Mouse (Mus musculus): Measurements from ENCODE around the gene Lamc1. TPM values are rescaled to one million over a fixed set of nuclear protein-coding genes. Genes with fewer than 3 reads are reported as not detected.

The Lamc1 gene
- total and polyA plus RNA-seq, 2 experiments, result 8.1 to 11.5 TPM

GRCm38 (mm10) chr1:153191943-153192329 lies 140.7 kb downstream of the Lamc1 start:
- Histone ChIP-seq H3K27ac (replicated peaks; ENCODE audit: insufficient read depth, low read depth, low read length) (no peak overlapping the region), H3K36me3 (ENCODE audit: control insufficient read depth, insufficient read depth, low read length) (no peaks in the 10 kb centered on the region), H3K79me2 (ENCODE audit: control insufficient read depth, insufficient read depth, low read length) (no peaks in the 10 kb centered on the region), H3K9ac (ENCODE audit: low read depth, low read length) (no peak overlapping the region), H3K27me3 (ENCODE audit: control insufficient read depth, insufficient read depth, low read length) (no peaks in the 10 kb centered on the region), H3K4me1 (ENCODE audit: control insufficient read depth, insufficient read depth, low read length) (no peaks in the 10 kb centered on the region), H3K4me3 (ENCODE audit: insufficient read depth, low read depth, low read length) (no peak overlapping the region)
- no peak for DNase-seq (ENCODE audit: extremely low read depth, low read depth, low spot score)
- TF ChIP-seq CTCF (IDR thresholded peaks at IDR 0.05; ENCODE audit: low read depth, low read length) (no peak), POLR2A (IDR thresholded peaks at IDR 0.05; ENCODE audit: extremely low read depth, insufficient read depth, low read length) (no peak)
- 55% methylated on average over 5 of the region's 5 CpGs for WGBS

GRCm38 (mm10) chr1:153191237-153191942 lies 141.2 kb downstream of the Lamc1 start:
- Histone ChIP-seq H3K27ac (replicated peaks; ENCODE audit: insufficient read depth, low read depth, low read length) (no peak overlapping the region), H3K36me3 (ENCODE audit: control insufficient read depth, insufficient read depth, low read length) (no peaks in the 10 kb centered on the region), H3K4me1 (ENCODE audit: control insufficient read depth, insufficient read depth, low read length) (no peaks in the 10 kb centered on the region), H3K4me3 (ENCODE audit: insufficient read depth, low read depth, low read length) (no peak overlapping the region), H3K79me2 (ENCODE audit: control insufficient read depth, insufficient read depth, low read length) (no peaks in the 10 kb centered on the region), H3K9ac (ENCODE audit: low read depth, low read length) (no peak overlapping the region), H3K27me3 (ENCODE audit: control insufficient read depth, insufficient read depth, low read length) (peaks cover 1% of the 10 kb centered on the region; the same call in 1 of the 2 replicates)
- no peak for TF ChIP-seq CTCF (IDR thresholded peaks at IDR 0.05; ENCODE audit: low read depth, low read length)
- no peak for TF ChIP-seq POLR2A (IDR thresholded peaks at IDR 0.05; ENCODE audit: extremely low read depth, insufficient read depth, low read length)
- 94% methylated on average over 15 of the region's 15 CpGs for WGBS
- DNase-seq (ENCODE audit: extremely low read depth, low read depth, low spot score), result no peak

GRCm38 (mm10) chr1:153188081-153188480 lies 144.5 kb downstream of the Lamc1 start:
- no peak overlapping the region for H3K9ac ChIP-seq (ENCODE audit: low read depth, low read length)
- DNase-seq (ENCODE audit: extremely low read depth, low read depth, low spot score), result no peak
- H3K79me2 ChIP-seq (ENCODE audit: control insufficient read depth, insufficient read depth, low read length), result no peaks in the 10 kb centered on the region
- peaks cover 12% of the 10 kb centered on the region for H3K27me3 ChIP-seq (ENCODE audit: control insufficient read depth, insufficient read depth, low read length)
- H3K36me3 ChIP-seq (ENCODE audit: control insufficient read depth, insufficient read depth, low read length), result no peaks in the 10 kb centered on the region
- TF ChIP-seq CTCF (IDR thresholded peaks at IDR 0.05; ENCODE audit: low read depth, low read length) (no peak), POLR2A (IDR thresholded peaks at IDR 0.05; ENCODE audit: extremely low read depth, insufficient read depth, low read length) (no peak)
- no peak overlapping the region for H3K4me3 ChIP-seq (ENCODE audit: insufficient read depth, low read depth, low read length)
- WGBS, result 70% methylated on average over 3 of the region's 3 CpGs
- no peak overlapping the region for H3K27ac ChIP-seq (replicated peaks; ENCODE audit: insufficient read depth, low read depth, low read length)
- peaks cover 6% of the 10 kb centered on the region for H3K4me1 ChIP-seq (ENCODE audit: control insufficient read depth, insufficient read depth, low read length)

- no peak for DNase-seq (ENCODE audit: extremely low read depth, low read depth, low spot score)
- peak within 1 kb of the TSS; percentile 46; the same call in 1 of the 2 replicates for H3K4me3 ChIP-seq (ENCODE audit: insufficient read depth, low read depth, low read length)
- H3K9ac ChIP-seq (ENCODE audit: low read depth, low read length), result no peak within 1 kb of the TSS
- peaks cover 12% of the 10 kb centered on the region for H3K27me3 ChIP-seq (ENCODE audit: control insufficient read depth, insufficient read depth, low read length)
- TF ChIP-seq POLR2A (IDR thresholded peaks at IDR 0.05; ENCODE audit: extremely low read depth, insufficient read depth, low read length) (no peak), CTCF (IDR thresholded peaks at IDR 0.05; ENCODE audit: low read depth, low read length) (no peak)
- H3K36me3 ChIP-seq (ENCODE audit: control insufficient read depth, insufficient read depth, low read length), result no peaks in the 10 kb centered on the region
- H3K79me2 ChIP-seq (ENCODE audit: control insufficient read depth, insufficient read depth, low read length), result no peaks in the 10 kb centered on the region
- H3K27ac ChIP-seq (replicated peaks; ENCODE audit: insufficient read depth, low read depth, low read length), result no peak within 1 kb of the TSS
- peaks cover 6% of the 10 kb centered on the region for H3K4me1 ChIP-seq (ENCODE audit: control insufficient read depth, insufficient read depth, low read length)
- whole genome bisulfite sequencing, result 6% methylated on average over 45 of the region's 46 CpGs
These were observed 146.5 kb downstream of the Lamc1 start, which contains the start of gene Lamc2 for GRCm38 (mm10) chr1:153185828-153186803. Lamc2 (minus strand) TSS chr1:153186447.

GRCm38 (mm10) chr1:153180586-153181289 lies 151.8 kb downstream of the Lamc1 start:
- no peak overlapping the region for H3K9ac ChIP-seq (ENCODE audit: low read depth, low read length)
- H3K27ac ChIP-seq (replicated peaks; ENCODE audit: insufficient read depth, low read depth, low read length), result no peak overlapping the region
- no peaks in the 10 kb centered on the region for H3K79me2 ChIP-seq (ENCODE audit: control insufficient read depth, insufficient read depth, low read length)
- H3K27me3 ChIP-seq (ENCODE audit: control insufficient read depth, insufficient read depth, low read length), result peaks cover 5% of the 10 kb centered on the region; the same call in 1 of the 2 replicates
- no peak overlapping the region for H3K4me3 ChIP-seq (ENCODE audit: insufficient read depth, low read depth, low read length)
- no peak for DNase-seq (ENCODE audit: extremely low read depth, low read depth, low spot score)
- H3K4me1 ChIP-seq (ENCODE audit: control insufficient read depth, insufficient read depth, low read length), result peaks cover 4% of the 10 kb centered on the region; the same call in 1 of the 2 replicates
- 63% methylated on average over 9 of the region's 9 CpGs for WGBS
- H3K36me3 ChIP-seq (ENCODE audit: control insufficient read depth, insufficient read depth, low read length), result no peaks in the 10 kb centered on the region
- TF ChIP-seq CTCF (IDR thresholded peaks at IDR 0.05; ENCODE audit: low read depth, low read length), result no peak
- TF ChIP-seq POLR2A (IDR thresholded peaks at IDR 0.05; ENCODE audit: extremely low read depth, insufficient read depth, low read length), result no peak
